Mouse (Mus musculus) cerebellum, adult 2 months (tissue): ENCODE measurements around the gene Calhm2. TPM values are rescaled to one million over a fixed set of nuclear protein-coding genes. Genes with fewer than 3 reads are reported as not detected.

Source experiments
- DNase-seq, 2 experiments: peaks; one replicate each; pipeline ENCODE4 v3.0.0; 2021
- H3K27ac ChIP-seq: fragments of 200-500 bp; 2 replicates; pipeline ENCODE4 v1.5.1; 2012; ENCODE audit warnings: low read length, control low read depth, inconsistent platforms; ENCODE audit not compliant: insufficient read depth
- H3K27me3 ChIP-seq: fragments of 200-500 bp; 2 replicates; pipeline ENCODE4 v1.6.1; 2012; ENCODE audit warnings: inconsistent platforms, mild to moderate bottlenecking, low read length, moderate library complexity; ENCODE audit not compliant: control insufficient read depth, insufficient read depth
- H3K4me1 ChIP-seq: fragments of 200-500 bp; 2 replicates; pipeline ENCODE4 v1.6.1; 2011; ENCODE audit warnings: low read length; ENCODE audit not compliant: control insufficient read depth, insufficient read depth
- H3K4me3 ChIP-seq: fragments of 200-500 bp; replicated peaks from 2 replicates; pipeline ENCODE3; 2011; ENCODE audit warnings: mild to moderate bottlenecking, low read depth, low read length, control low read depth; ENCODE audit not compliant: insufficient read depth
- CTCF ChIP-seq: fragments of 200-500 bp; IDR thresholded peaks from 2 replicates; pipeline ENCODE4 v1.5.1; 2011; ENCODE audit warnings: low read depth, mild to moderate bottlenecking, control low read depth, low read length, moderate library complexity, borderline replicate concordance; ENCODE audit not compliant: insufficient read depth
- POLR2A ChIP-seq: fragments of 200-500 bp; IDR thresholded peaks from 2 replicates; pipeline ENCODE4 v1.6.1; 2011; ENCODE audit warnings: low read length, control low read depth, borderline replicate concordance; ENCODE audit not compliant: insufficient read depth
- WGBS: fragments of 180-500 bp; shearing (Covaris S2); methylation state at CpG from one replicate; pipeline ENCODE4 v1.1.7; 2018; 5-methylcytosine and 5-hydroxymethylcytosine counted together
- polyA plus RNA-seq: library from polyadenylated mRNA; depleted of rRNA; stranded (reverse); fragments of >200 nt; gene quantifications from 2 replicates; pipeline ENCODE4 v1.2.3, GENCODE M21; 2012

Calhm2 gene
- polyA plus RNA-seq, 1 experiment, result 1.3 TPM

GRCm38 (mm10) chr19:47163176-47163744, 25.2 kb upstream of the Calhm2 start:
- Histone ChIP-seq H3K4me3 (no peak overlapping the region), H3K27ac (no peak overlapping the region), H3K27me3 (no peaks in the 10 kb centered on the region), H3K4me1 (no peaks in the 10 kb centered on the region; the same call in 1 of the 2 replicates)
- no peak for DNase-seq
- TF ChIP-seq CTCF (no peak), POLR2A (no peak)
- WGBS, result 96% methylated on average over 6 of the region's 6 CpGs

- TF ChIP-seq CTCF (no peak), POLR2A (no peak)
- Histone ChIP-seq H3K4me3 (no peak overlapping the region), H3K4me1 (no peaks in the 10 kb centered on the region; the same call in 1 of the 2 replicates), H3K27me3 (no peaks in the 10 kb centered on the region), H3K27ac (no peak overlapping the region)
- 67% methylated on average over 4 of the region's 4 CpGs for WGBS
- DNase-seq, result no peak
These were observed 23.6 kb upstream of the Calhm2 start for GRCm38 (mm10) chr19:47161669-47162068.

- DNase-seq, result no peak
- WGBS, result 74% methylated on average over 11 of the region's 11 CpGs
- no peak within 1 kb of the TSS for H3K4me3 ChIP-seq
- TF ChIP-seq CTCF (no peak), POLR2A (no peak)
- H3K27ac ChIP-seq, result no peak within 1 kb of the TSS
- H3K4me1 ChIP-seq, result no peaks in the 10 kb centered on the region; the same call in 1 of the 2 replicates
- no peaks in the 10 kb centered on the region for H3K27me3 ChIP-seq
These were observed 19.6 kb upstream of the Calhm2 start, which contains the start of gene Calhm3 for GRCm38 (mm10) chr19:47157664-47158063. Calhm3 (minus strand) TSS chr19:47157764.

GRCm38 (mm10) chr19:47153767-47154166, 15.7 kb upstream of the Calhm2 start:
- no peak overlapping the region for H3K4me3 ChIP-seq
- TF ChIP-seq CTCF (no peak), POLR2A (no peak)
- no peak for DNase-seq
- WGBS, result 95% methylated on average over 7 of the region's 7 CpGs
- H3K27me3 ChIP-seq, result no peaks in the 10 kb centered on the region
- H3K27ac ChIP-seq, result no peak overlapping the region
- 0 out of 2 replicates have a peak, but pooled peaks cover 4% of the 10 kb centered on the region for H3K4me1 ChIP-seq

GRCm38 (mm10) chr19:47152062-47152369, 13.9 kb upstream of the Calhm2 start:
- peak overlapping the region; percentile 53 for H3K4me3 ChIP-seq
- H3K4me1 ChIP-seq, result 0 out of 2 replicates have a peak, but pooled peaks cover 4% of the 10 kb centered on the region
- H3K27me3 ChIP-seq, result no peaks in the 10 kb centered on the region
- TF ChIP-seq CTCF (no peak), POLR2A (no peak)
- DNase-seq, result no peak
- H3K27ac ChIP-seq, result no peak overlapping the region
- 67% methylated on average over 12 of the region's 12 CpGs for WGBS

- no peak overlapping the region for H3K27ac ChIP-seq
- H3K4me3 ChIP-seq, result peak overlapping the region; percentile 53
- H3K27me3 ChIP-seq, result no peaks in the 10 kb centered on the region
- TF ChIP-seq CTCF, result no peak
- TF ChIP-seq POLR2A, result no peak
- WGBS, result 20% methylated on average over 32 of the region's 32 CpGs
- 0 out of 2 replicates have a peak, but pooled peaks cover 4% of the 10 kb centered on the region for H3K4me1 ChIP-seq
- DNase-seq, result peak; percentile 54 to 58
These were observed 13.4 kb upstream of the Calhm2 start for GRCm38 (mm10) chr19:47151332-47152061.

GRCm38 (mm10) chr19:47149854-47150253, 11.8 kb upstream of the Calhm2 start:
- Histone ChIP-seq H3K4me1 (0 out of 2 replicates have a peak, but pooled peaks cover 4% of the 10 kb centered on the region), H3K27me3 (no peaks in the 10 kb centered on the region), H3K27ac (no peak overlapping the region), H3K4me3 (no peak overlapping the region)
- DNase-seq, result no peak
- TF ChIP-seq CTCF (no peak), POLR2A (no peak)
- 76% methylated on average over 4 of the region's 4 CpGs for WGBS

- 84% methylated on average over 5 of the region's 5 CpGs for WGBS
- Histone ChIP-seq H3K4me3 (no peak overlapping the region), H3K27me3 (no peaks in the 10 kb centered on the region), H3K4me1 (0 out of 2 replicates have a peak, but pooled peaks cover 4% of the 10 kb centered on the region), H3K27ac (no peak overlapping the region)
- no peak for TF ChIP-seq CTCF
- TF ChIP-seq POLR2A, result no peak
- DNase-seq, result no peak
These were observed 10.3 kb upstream of the Calhm2 start for GRCm38 (mm10) chr19:47148267-47148847.
